Mouse (Mus musculus): ENCODE results near the gene Golim4. TPM values are rescaled to one million over a fixed set of nuclear protein-coding genes. Genes with fewer than 3 reads are reported as not detected.

The Golim4 gene
- 13.5 to 16.5 TPM (median 14.0 TPM) in 4 replicates for total RNA-seq (2023; ENCODE audit: inconsistent age)

GRCm38 (mm10) chr3:75956551-75957302 lies at the start of gene Golim4:
TSS of gene Golim4 (minus strand) at chr3:75956949.

Other genes with a start within 250 kb of the Golim4 start
- not detected in 4 replicates for gene Gm29133, start 208.8 kb downstream of the Golim4 start, total RNA-seq (2023; ENCODE audit: inconsistent age)
- not detected in 4 replicates for gene Fstl5, start 117.3 kb upstream of the Golim4 start, total RNA-seq (2023; ENCODE audit: inconsistent age)